Mouse (Mus musculus): ENCODE data around the gene Clec4b2. TPM values are rescaled to one million over a fixed set of nuclear protein-coding genes. Genes with fewer than 3 reads are reported as not detected.
"Not testable (repeated sequence)": the region's sequence is repeated elsewhere in the genome, so short reads cannot be mapped to it uniquely, and the experiment has no call there.

Gene Clec4b2
- polyA plus RNA-seq, 1 experiment from 2014 or later: not detected

DNA sequence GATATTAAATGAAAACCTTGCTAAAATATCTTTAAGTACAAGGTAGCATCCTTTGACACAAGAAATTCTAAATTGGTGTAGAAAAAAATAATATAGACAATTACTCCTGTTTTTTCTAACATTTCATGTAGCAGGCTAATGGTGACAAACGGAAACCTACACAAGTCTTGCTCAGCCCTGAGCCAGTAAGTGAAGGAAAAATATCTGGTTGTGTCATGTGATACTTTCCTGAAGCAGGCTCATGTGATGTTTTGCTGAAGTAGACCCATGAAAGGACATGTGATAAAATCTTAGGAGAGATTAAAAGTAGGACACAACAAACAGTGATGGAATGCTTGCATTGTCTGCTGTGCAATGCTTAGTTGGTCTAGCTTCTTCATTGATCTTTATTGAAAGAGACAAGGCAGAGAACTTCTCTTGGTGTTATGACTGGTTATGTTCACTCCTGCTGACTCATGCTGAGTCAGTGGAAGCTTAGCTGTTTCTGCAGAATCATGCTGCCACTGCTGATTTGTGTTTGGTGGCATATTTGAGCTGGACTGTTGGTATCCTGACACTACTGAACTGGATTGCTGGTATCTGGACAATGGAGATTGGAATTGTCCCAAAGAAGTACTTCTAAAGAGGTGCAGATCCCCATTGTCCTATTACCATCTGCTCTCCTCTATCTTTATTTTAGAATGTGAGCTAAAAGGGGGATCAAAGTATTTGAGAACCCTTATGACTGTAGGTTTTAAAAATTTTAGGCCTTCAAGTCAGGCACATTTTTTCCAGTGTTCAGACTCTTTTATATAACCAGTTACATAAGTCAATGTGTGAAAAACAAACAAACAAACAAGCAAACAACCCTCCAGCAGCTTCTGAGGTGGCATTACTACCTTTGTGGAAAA is 34.7 kb downstream of the Clec4b2 start:
- no peak overlapping the region for H3K9ac ChIP-seq (ENCODE audit: low read length)
- no peaks in the 10 kb centered on the region for H3K27me3 ChIP-seq (ENCODE audit: control insufficient read depth, insufficient read depth, low read length)
- no peaks in the 10 kb centered on the region for H3K36me3 ChIP-seq (ENCODE audit: control insufficient read depth, insufficient read depth, low read length)
- DNase-seq (ENCODE audit: low spot score) (no peak), ATAC-seq (ENCODE audit: insufficient read depth, low FRiP score, low TSS enrichment) (no peak)
- no peak overlapping the region for H3K27ac ChIP-seq (ENCODE audit: low read depth, low read length)
- H3K4me2 ChIP-seq (ENCODE audit: low read depth): no peak overlapping the region
- no peaks in the 10 kb centered on the region for H3K4me1 ChIP-seq (ENCODE audit: control insufficient read depth, insufficient read depth, low read length)
- WGBS: 80% methylated on average over 1 of the region's 1 CpGs
- no peaks in the 10 kb centered on the region for H3K9me3 ChIP-seq (ENCODE audit: control insufficient read depth, low read length)
- no peak overlapping the region for H3K4me3 ChIP-seq (ENCODE audit: low read depth, low read length)

DNA sequence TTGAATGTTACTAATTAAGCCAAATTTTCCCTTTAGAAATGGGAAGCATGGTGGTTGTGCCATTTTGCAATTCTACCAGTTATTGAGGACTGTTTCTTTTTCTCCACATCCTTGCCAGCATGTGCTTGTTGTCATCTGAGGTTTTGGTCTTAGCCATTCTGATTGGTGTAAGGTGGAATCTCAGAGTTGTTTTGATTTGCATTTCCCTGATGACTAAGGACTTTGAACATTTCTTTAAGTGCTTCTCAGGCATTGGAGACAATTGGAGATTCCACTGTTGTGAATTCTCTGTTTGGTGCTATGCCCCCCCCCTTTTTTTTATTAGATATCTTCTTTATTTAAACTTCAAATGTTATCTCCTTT is 35.4 kb downstream of the Clec4b2 start:
- H3K9ac ChIP-seq (ENCODE audit: low read length); DNase-seq (ENCODE audit: low spot score); H3K9me3 ChIP-seq (ENCODE audit: control insufficient read depth, low read length); ATAC-seq (ENCODE audit: insufficient read depth, low FRiP score, low TSS enrichment); H3K36me3 ChIP-seq (ENCODE audit: control insufficient read depth, insufficient read depth, low read length); H3K4me1 ChIP-seq (ENCODE audit: control insufficient read depth, insufficient read depth, low read length); H3K4me2 ChIP-seq (ENCODE audit: low read depth); H3K4me3 ChIP-seq (ENCODE audit: low read depth, low read length); H3K27me3 ChIP-seq (ENCODE audit: control insufficient read depth, insufficient read depth, low read length); H3K27ac ChIP-seq (ENCODE audit: low read depth, low read length): not testable (repeated sequence)

DNA sequence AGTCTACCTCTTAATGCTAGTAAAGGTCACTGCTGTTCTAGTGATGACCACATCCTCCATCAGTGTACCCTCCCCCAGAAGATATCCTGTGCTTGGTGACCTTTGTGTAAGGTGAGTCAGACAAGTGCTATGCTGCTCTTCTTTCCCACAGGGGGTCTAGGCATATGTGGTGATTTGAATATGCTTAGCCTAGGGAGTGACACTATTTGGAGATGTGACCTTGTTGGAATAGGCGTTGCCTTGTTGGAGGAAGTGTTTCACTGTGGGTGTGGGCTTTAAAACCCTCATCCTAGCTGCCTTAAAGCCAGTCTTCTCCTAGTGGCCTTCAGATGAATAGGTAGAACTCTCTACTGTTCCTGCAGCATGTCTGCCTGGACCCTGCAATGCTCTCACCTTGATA is 39.0 kb downstream of the Clec4b2 start:
- no peak overlapping the region for H3K4me2 ChIP-seq (ENCODE audit: low read depth)
- no peak overlapping the region for H3K27ac ChIP-seq (ENCODE audit: low read depth, low read length)
- no peaks in the 10 kb centered on the region for H3K27me3 ChIP-seq (ENCODE audit: control insufficient read depth, insufficient read depth, low read length)
- no peak overlapping the region for H3K9ac ChIP-seq (ENCODE audit: low read length)
- H3K4me3 ChIP-seq (ENCODE audit: low read depth, low read length): no peak overlapping the region
- DNase-seq (ENCODE audit: low spot score) (no peak), ATAC-seq (ENCODE audit: insufficient read depth, low FRiP score, low TSS enrichment) (no peak)
- H3K36me3 ChIP-seq (ENCODE audit: control insufficient read depth, insufficient read depth, low read length): no peaks in the 10 kb centered on the region
- WGBS: 85% methylated on average over 1 of the region's 1 CpGs
- H3K9me3 ChIP-seq (ENCODE audit: control insufficient read depth, low read length): no peaks in the 10 kb centered on the region
- no peaks in the 10 kb centered on the region for H3K4me1 ChIP-seq (ENCODE audit: control insufficient read depth, insufficient read depth, low read length)

DNA sequence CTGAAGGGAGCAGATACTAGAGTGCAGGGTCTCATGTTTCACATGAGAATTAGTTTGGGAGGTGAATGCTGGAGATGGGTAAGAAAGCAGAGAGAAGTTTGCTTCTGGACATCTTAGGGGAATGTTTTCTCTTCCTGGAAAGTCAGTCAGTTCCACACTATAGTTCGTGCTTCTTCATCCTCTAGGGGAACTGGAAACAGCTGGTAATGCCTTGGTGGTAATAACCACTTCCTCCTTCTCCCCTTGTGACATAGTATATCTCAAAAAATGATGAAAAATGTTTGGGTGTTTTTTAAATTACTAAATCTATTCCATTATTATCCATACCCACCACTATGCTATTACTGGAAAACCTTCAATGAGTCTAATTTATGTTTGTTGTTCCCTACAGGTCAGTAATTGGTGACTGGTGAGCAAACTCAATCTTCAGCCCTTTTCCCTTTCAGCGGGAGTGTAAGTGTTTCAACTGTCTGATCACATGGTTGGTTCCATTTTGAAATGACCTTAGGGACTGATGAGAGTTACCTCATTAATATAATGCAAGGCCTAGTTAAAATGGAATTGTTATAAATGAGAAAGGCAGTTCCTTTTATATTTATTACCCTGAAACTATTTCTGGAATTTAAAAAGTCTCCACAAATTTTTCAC is 55.0 kb downstream of the Clec4b2 start:
- WGBS: 74% methylated on average over 2 of the region's 2 CpGs
- no peaks in the 10 kb centered on the region for H3K36me3 ChIP-seq (ENCODE audit: control insufficient read depth, insufficient read depth, low read length)
- no peaks in the 10 kb centered on the region for H3K27me3 ChIP-seq (ENCODE audit: control insufficient read depth, insufficient read depth, low read length)
- no peaks in the 10 kb centered on the region for H3K4me1 ChIP-seq (ENCODE audit: control insufficient read depth, insufficient read depth, low read length)
- DNase-seq (ENCODE audit: low spot score) (no peak), ATAC-seq (ENCODE audit: insufficient read depth, low FRiP score, low TSS enrichment) (no peak)
- no peak overlapping the region for H3K27ac ChIP-seq (ENCODE audit: low read depth, low read length)
- H3K4me3 ChIP-seq (ENCODE audit: low read depth, low read length): no peak overlapping the region
- no peaks in the 10 kb centered on the region for H3K9me3 ChIP-seq (ENCODE audit: control insufficient read depth, low read length)
- no peak overlapping the region for H3K4me2 ChIP-seq (ENCODE audit: low read depth)
- H3K9ac ChIP-seq (ENCODE audit: low read length): no peak overlapping the region

DNA sequence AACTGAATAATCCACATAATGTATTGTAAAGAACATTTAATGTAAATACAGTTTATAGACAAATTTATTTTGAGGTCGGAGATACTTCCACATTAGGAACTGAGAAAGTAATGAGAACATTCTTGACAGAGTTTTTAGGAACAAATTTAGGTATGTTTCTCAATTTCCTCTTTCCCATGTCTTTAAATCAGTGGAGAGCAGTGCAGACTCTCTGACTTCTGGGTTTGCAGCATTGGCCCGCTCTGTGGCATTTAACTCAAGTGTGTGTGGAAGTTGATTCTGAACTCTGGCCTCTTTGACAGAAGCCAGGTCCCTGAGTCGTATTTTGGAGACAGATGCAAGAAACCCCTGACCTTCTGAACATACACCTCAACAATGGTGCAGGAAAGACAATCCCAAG is 57.0 kb downstream of the Clec4b2 start, which contains the start of gene Clec4n:
TSS of gene Clec4n (plus strand) at position 200 of the 400 bp plus-strand sequence.
- ATAC-seq (ENCODE audit: insufficient read depth, low FRiP score, low TSS enrichment) (no peak), DNase-seq (ENCODE audit: low spot score) (no peak)
- H3K27ac ChIP-seq (ENCODE audit: low read depth, low read length): no peak within 1 kb of the TSS
- H3K4me2 ChIP-seq (ENCODE audit: low read depth): no peak within 1 kb of the TSS
- no peak within 1 kb of the TSS for H3K4me3 ChIP-seq (ENCODE audit: low read depth, low read length)
- no peaks in the 10 kb centered on the region for H3K4me1 ChIP-seq (ENCODE audit: control insufficient read depth, insufficient read depth, low read length)
- no peaks in the 10 kb centered on the region for H3K36me3 ChIP-seq (ENCODE audit: control insufficient read depth, insufficient read depth, low read length)
- H3K9me3 ChIP-seq (ENCODE audit: control insufficient read depth, low read length): no peaks in the 10 kb centered on the region
- WGBS: 77% methylated on average over 3 of the region's 3 CpGs
- no peak within 1 kb of the TSS for H3K9ac ChIP-seq (ENCODE audit: low read length)
- no peaks in the 10 kb centered on the region for H3K27me3 ChIP-seq (ENCODE audit: control insufficient read depth, insufficient read depth, low read length)

DNA sequence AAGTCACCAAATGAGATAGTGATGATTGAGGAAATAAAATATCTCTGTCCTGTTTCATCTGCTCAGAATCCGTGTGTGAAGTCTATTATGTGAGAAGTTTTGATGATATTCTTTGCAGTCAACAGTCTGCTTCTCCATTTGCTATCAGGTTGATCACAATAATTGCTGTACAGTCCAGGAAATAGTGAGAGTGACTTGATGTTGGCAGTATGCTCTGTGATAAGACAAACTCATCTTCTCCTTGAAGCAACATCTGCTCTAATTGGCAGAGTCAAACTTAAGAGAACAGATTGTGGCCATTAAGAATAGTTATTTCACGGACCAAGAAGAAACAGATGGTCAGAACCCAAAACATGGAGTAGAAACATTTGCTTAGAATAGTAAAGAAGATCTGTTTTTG is 58.5 kb downstream of the Clec4b2 start:
- H3K4me3 ChIP-seq (ENCODE audit: low read depth, low read length): no peak overlapping the region

DNA sequence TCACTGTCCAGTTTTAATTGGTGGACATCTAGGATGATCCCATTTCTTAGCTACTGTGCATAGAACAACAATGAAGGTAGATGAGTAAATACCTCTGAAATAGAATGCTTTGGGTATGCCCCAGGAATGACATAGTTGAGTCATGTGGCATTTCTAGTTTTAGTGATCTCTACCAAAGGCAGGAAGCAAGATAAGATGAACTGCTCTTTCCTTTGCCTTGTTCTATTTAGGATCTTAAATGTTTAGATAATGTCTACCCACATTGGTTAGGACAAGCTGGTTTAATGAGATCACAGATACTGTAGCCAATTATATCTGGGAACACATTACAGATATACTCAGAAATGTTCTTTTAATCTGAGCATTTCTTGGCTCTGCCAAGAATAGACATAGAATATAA is 64.9 kb downstream of the Clec4b2 start:
- no peaks in the 10 kb centered on the region for H3K9me3 ChIP-seq (ENCODE audit: control insufficient read depth, low read length)
- H3K4me3 ChIP-seq (ENCODE audit: low read depth, low read length): no peak overlapping the region
- ATAC-seq (ENCODE audit: insufficient read depth, low FRiP score, low TSS enrichment): no peak
- no peak for DNase-seq (ENCODE audit: low spot score)
- no peaks in the 10 kb centered on the region for H3K36me3 ChIP-seq (ENCODE audit: control insufficient read depth, insufficient read depth, low read length)
- H3K27me3 ChIP-seq (ENCODE audit: control insufficient read depth, insufficient read depth, low read length): no peaks in the 10 kb centered on the region
- H3K27ac ChIP-seq (ENCODE audit: low read depth, low read length): no peak overlapping the region
- H3K4me2 ChIP-seq (ENCODE audit: low read depth): no peak overlapping the region
- H3K4me1 ChIP-seq (ENCODE audit: control insufficient read depth, insufficient read depth, low read length): no peaks in the 10 kb centered on the region
- no peak overlapping the region for H3K9ac ChIP-seq (ENCODE audit: low read length)

More for the DNA sequence above, 58.5 kb downstream of the Clec4b2 start:
- WGBS: 71% methylated on average over 2 of the region's 2 CpGs
- Histone ChIP-seq H3K4me2 (ENCODE audit: low read depth) (no peak overlapping the region), H3K4me1 (ENCODE audit: control insufficient read depth, insufficient read depth, low read length) (no peaks in the 10 kb centered on the region), H3K9me3 (ENCODE audit: control insufficient read depth, low read length) (no peaks in the 10 kb centered on the region), H3K27me3 (ENCODE audit: control insufficient read depth, insufficient read depth, low read length) (no peaks in the 10 kb centered on the region), H3K9ac (ENCODE audit: low read length) (no peak overlapping the region), H3K27ac (ENCODE audit: low read depth, low read length) (no peak overlapping the region), H3K36me3 (ENCODE audit: control insufficient read depth, insufficient read depth, low read length) (no peaks in the 10 kb centered on the region)
- no peak for ATAC-seq (ENCODE audit: insufficient read depth, low FRiP score, low TSS enrichment)
- no peak for DNase-seq (ENCODE audit: low spot score)

DNA sequence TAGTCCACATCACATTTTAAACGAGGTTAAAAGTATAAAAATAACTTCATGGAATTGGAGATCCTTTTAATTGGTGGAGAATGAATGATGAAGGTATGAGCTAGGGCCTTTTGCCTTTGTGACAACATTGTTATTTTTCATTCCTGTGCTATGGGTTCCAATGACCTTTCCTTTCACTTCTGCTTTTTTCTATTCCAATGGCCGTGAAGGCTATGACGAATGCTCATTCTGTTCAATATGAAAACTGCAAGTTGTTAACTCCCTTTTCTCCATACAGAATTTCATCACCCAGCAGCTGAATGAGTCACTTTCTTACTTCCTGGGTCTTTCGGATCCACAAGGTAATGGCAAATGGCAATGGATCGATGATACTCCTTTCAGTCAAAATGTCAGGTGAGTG is 71.5 kb downstream of the Clec4b2 start:
- Histone ChIP-seq H3K4me1 (ENCODE audit: control insufficient read depth, insufficient read depth, low read length) (no peaks in the 10 kb centered on the region), H3K4me3 (ENCODE audit: low read depth, low read length) (no peak overlapping the region), H3K9me3 (ENCODE audit: control insufficient read depth, low read length) (no peaks in the 10 kb centered on the region), H3K27me3 (ENCODE audit: control insufficient read depth, insufficient read depth, low read length) (no peaks in the 10 kb centered on the region), H3K36me3 (ENCODE audit: control insufficient read depth, insufficient read depth, low read length) (no peaks in the 10 kb centered on the region), H3K9ac (ENCODE audit: low read length) (no peak overlapping the region), H3K27ac (ENCODE audit: low read depth, low read length) (no peak overlapping the region), H3K4me2 (ENCODE audit: low read depth) (no peak overlapping the region)
- 88% methylated on average over 5 of the region's 5 CpGs for WGBS
- DNase-seq (ENCODE audit: low spot score) (no peak), ATAC-seq (ENCODE audit: insufficient read depth, low FRiP score, low TSS enrichment) (no peak)

DNA sequence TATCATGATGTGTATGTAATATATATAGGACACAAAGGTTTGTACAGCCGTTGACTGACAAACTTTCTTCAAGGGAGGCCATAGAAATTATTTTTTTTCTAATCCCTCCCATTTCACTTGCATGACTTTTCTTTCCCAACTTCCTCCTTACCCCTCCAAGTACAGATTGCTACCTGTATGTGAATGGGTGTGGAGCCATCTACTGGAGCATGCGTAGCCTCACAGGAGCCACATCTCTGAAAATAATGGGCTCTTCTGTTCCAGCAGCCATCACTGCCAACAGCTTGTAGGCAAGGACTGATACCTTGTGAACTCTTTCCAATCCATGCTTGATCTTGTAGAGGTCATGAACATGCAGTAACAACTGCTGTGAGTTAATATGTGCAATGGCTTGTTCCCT is 76.2 kb downstream of the Clec4b2 start:
- not testable (repeated sequence) for H3K4me3 ChIP-seq (ENCODE audit: low read depth, low read length); H3K4me1 ChIP-seq (ENCODE audit: control insufficient read depth, insufficient read depth, low read length); H3K27me3 ChIP-seq (ENCODE audit: control insufficient read depth, insufficient read depth, low read length); H3K27ac ChIP-seq (ENCODE audit: low read depth, low read length); ATAC-seq (ENCODE audit: insufficient read depth, low FRiP score, low TSS enrichment); H3K9ac ChIP-seq (ENCODE audit: low read length); H3K9me3 ChIP-seq (ENCODE audit: control insufficient read depth, low read length); H3K36me3 ChIP-seq (ENCODE audit: control insufficient read depth, insufficient read depth, low read length); DNase-seq (ENCODE audit: low spot score); H3K4me2 ChIP-seq (ENCODE audit: low read depth)
- 86% methylated on average over 2 of the region's 2 CpGs for WGBS
